In genomic region chr8:26502772-26503171, GRCm38 (mm10) we compare ENCODE assay signal across 20 mouse cellular contexts.
DNase-seq lines count a peak whose midpoint lies in the region; ATAC-seq and TF ChIP-seq lines count a peak whose summit lies in the region.
"Had no signal": no experiment of that assay in that cellular context is flagged by ENCODE, and none has a peak within 500 bp of the region (broad histone marks: within the 10 kb centered on the region; RNA-seq: fewer than 3 reads in every experiment).

No protein-coding gene starts in this region.

- no peak overlapping the region for H3K9ac ChIP-seq in forebrain, embryonic 16.5 days (replicated peaks; ENCODE audit: low read depth, low read length)
- no peak overlapping the region for H3K9ac ChIP-seq in hindbrain, postnatal 0 days (replicated peaks; ENCODE audit: low read length)
- H3K9ac ChIP-seq in hindbrain, embryonic 13.5 days, result no peak overlapping the region
- no peak overlapping the region for H3K9ac ChIP-seq in midbrain, postnatal 0 days (replicated peaks; ENCODE audit: low read length, poor library complexity, severe bottlenecking)
- no peak overlapping the region for H3K9ac ChIP-seq in midbrain, embryonic 11.5 days (ENCODE audit: low read length)
- H3K9ac ChIP-seq: forebrain, embryonic 12.5 days; kidney, embryonic 15.5 days; limb, embryonic 12.5 days; liver, embryonic 15.5 days; neural tube, embryonic 13.5 days; stomach, embryonic 15.5 days had no signal

- H3K4me2 ChIP-seq in forebrain, embryonic 16.5 days (ENCODE audit: low read length), result no peak overlapping the region
- no peak overlapping the region for H3K4me2 ChIP-seq in hindbrain, postnatal 0 days (ENCODE audit: low read depth, low read length)
- H3K4me2 ChIP-seq in hindbrain, embryonic 13.5 days, result no peak overlapping the region
- H3K4me2 ChIP-seq in midbrain, postnatal 0 days (ENCODE audit: low read depth, low read length, poor library complexity, severe bottlenecking), result no peak overlapping the region
- no peak overlapping the region for H3K4me2 ChIP-seq in midbrain, embryonic 11.5 days
- H3K4me2 ChIP-seq: forebrain, embryonic 12.5 days; kidney, embryonic 15.5 days; limb, embryonic 12.5 days; liver, embryonic 15.5 days; neural tube, embryonic 13.5 days; stomach, embryonic 15.5 days had no signal

- no peak overlapping the region for H3K4me3 ChIP-seq in forebrain, embryonic 10.5 days
- H3K4me3 ChIP-seq in forebrain, embryonic 16.5 days (replicated peaks; ENCODE audit: low read length), result no peak overlapping the region
- no peak overlapping the region for H3K4me3 ChIP-seq in hindbrain, postnatal 0 days (ENCODE audit: low read length)
- H3K4me3 ChIP-seq in hindbrain, embryonic 13.5 days, result no peak overlapping the region
- no peak overlapping the region for H3K4me3 ChIP-seq in midbrain, postnatal 0 days (ENCODE audit: low read depth, low read length)
- H3K4me3 ChIP-seq in midbrain, embryonic 11.5 days (ENCODE audit: low read depth, low read length), result no peak overlapping the region
- H3K4me3 ChIP-seq: forebrain, embryonic 12.5 days; kidney, embryonic 15.5 days; left cerebral cortex, adult 2 months; limb, embryonic 12.5 days; liver, embryonic 15.5 days; midbrain, embryonic 10.5 days; neural tube, embryonic 13.5 days; stomach, embryonic 15.5 days had no signal

- no peaks in the 10 kb centered on the region for H3K36me3 ChIP-seq in forebrain, embryonic 10.5 days (replicated peaks)
- H3K36me3 ChIP-seq in forebrain, embryonic 16.5 days (ENCODE audit: control insufficient read depth, insufficient read depth), result no peaks in the 10 kb centered on the region
- H3K36me3 ChIP-seq in hindbrain, postnatal 0 days (ENCODE audit: insufficient read depth, low read length), result no peaks in the 10 kb centered on the region
- H3K36me3 ChIP-seq in hindbrain, embryonic 13.5 days, result no peaks in the 10 kb centered on the region
- H3K36me3 ChIP-seq in midbrain, postnatal 0 days (ENCODE audit: insufficient read depth, low read length), result no peaks in the 10 kb centered on the region
- H3K36me3 ChIP-seq in midbrain, embryonic 11.5 days (ENCODE audit: control insufficient read depth, insufficient read depth, low read length), result no peaks in the 10 kb centered on the region
- H3K36me3 ChIP-seq: forebrain, embryonic 12.5 days; G1E; kidney, embryonic 15.5 days; limb, embryonic 12.5 days; liver, embryonic 15.5 days; midbrain, embryonic 10.5 days; neural tube, embryonic 13.5 days; stomach, embryonic 15.5 days had no signal

- no peaks in the 10 kb centered on the region for H3K9me3 ChIP-seq in forebrain, embryonic 10.5 days
- no peaks in the 10 kb centered on the region for H3K9me3 ChIP-seq in forebrain, embryonic 16.5 days (ENCODE audit: control insufficient read depth, low read length)
- H3K9me3 ChIP-seq in hindbrain, postnatal 0 days (ENCODE audit: low read length), result no peaks in the 10 kb centered on the region
- no peaks in the 10 kb centered on the region for H3K9me3 ChIP-seq in hindbrain, embryonic 13.5 days
- no peaks in the 10 kb centered on the region for H3K9me3 ChIP-seq in midbrain, postnatal 0 days (ENCODE audit: low read length)
- H3K9me3 ChIP-seq in midbrain, embryonic 11.5 days (ENCODE audit: control insufficient read depth, low read length), result no peaks in the 10 kb centered on the region
- H3K9me3 ChIP-seq: forebrain, embryonic 12.5 days; G1E; kidney, embryonic 15.5 days; limb, embryonic 12.5 days; liver, embryonic 15.5 days; midbrain, embryonic 10.5 days; neural tube, embryonic 13.5 days; stomach, embryonic 15.5 days had no signal

- no peaks in the 10 kb centered on the region for H3K27me3 ChIP-seq in forebrain, embryonic 10.5 days (ENCODE audit: poor library complexity, severe bottlenecking)
- H3K27me3 ChIP-seq in forebrain, embryonic 16.5 days (replicated peaks; ENCODE audit: control insufficient read depth, insufficient read depth, low read length), result no peaks in the 10 kb centered on the region
- no peaks in the 10 kb centered on the region for H3K27me3 ChIP-seq in hindbrain, postnatal 0 days (ENCODE audit: insufficient read depth, low read length)
- H3K27me3 ChIP-seq in hindbrain, embryonic 13.5 days, result 0 out of 2 replicates have a peak, but pooled peaks cover 2% of the 10 kb centered on the region
- no peaks in the 10 kb centered on the region for H3K27me3 ChIP-seq in midbrain, postnatal 0 days (ENCODE audit: insufficient read depth, low read length)
- no peaks in the 10 kb centered on the region for H3K27me3 ChIP-seq in midbrain, embryonic 11.5 days (ENCODE audit: control insufficient read depth, insufficient read depth, low read length)
- H3K27me3 ChIP-seq: forebrain, embryonic 12.5 days; liver, embryonic 15.5 days had no signal

- H3K27ac ChIP-seq in forebrain, embryonic 10.5 days, result no peak overlapping the region
- no peak overlapping the region for H3K27ac ChIP-seq in forebrain, embryonic 16.5 days (ENCODE audit: low read length)
- no peak overlapping the region for H3K27ac ChIP-seq in hindbrain, postnatal 0 days
- H3K27ac ChIP-seq in hindbrain, embryonic 13.5 days, result no peak overlapping the region
- no peak overlapping the region for H3K27ac ChIP-seq in midbrain, postnatal 0 days (ENCODE audit: low read depth, low read length)
- H3K27ac ChIP-seq in midbrain, embryonic 11.5 days (ENCODE audit: low read depth, low read length), result no peak overlapping the region
- H3K27ac ChIP-seq: forebrain, embryonic 12.5 days; kidney, embryonic 15.5 days; left cerebral cortex, adult 2 months; limb, embryonic 12.5 days; liver, embryonic 15.5 days; midbrain, embryonic 10.5 days; neural tube, embryonic 13.5 days; stomach, embryonic 15.5 days had no signal

- peak; percentile 29 for TF ChIP-seq CTCF in hindbrain, postnatal 0 days (IDR thresholded peaks at IDR 0.05; ENCODE audit: low read depth)
- TF ChIP-seq CTCF in midbrain, postnatal 0 days (IDR thresholded peaks at IDR 0.05), result peak; percentile 13; the same call in 1 of the 2 replicates

- ATAC-seq in forebrain, embryonic 16.5 days, result no peak
- ATAC-seq in hindbrain, postnatal 0 days, result no peak
- ATAC-seq in hindbrain, embryonic 13.5 days (ENCODE audit: low FRiP score), result no peak
- ATAC-seq in midbrain, postnatal 0 days (ENCODE audit: low FRiP score), result no peak
- no peak for ATAC-seq in midbrain, embryonic 11.5 days (ENCODE audit: low FRiP score)

- peaks cover 24% of the 10 kb centered on the region for H3K4me1 ChIP-seq in forebrain, embryonic 10.5 days
- H3K4me1 ChIP-seq in forebrain, embryonic 16.5 days (replicated peaks; ENCODE audit: control insufficient read depth, insufficient read depth, low read length), result no peaks in the 10 kb centered on the region; the same call in none of the 2 replicates
- H3K4me1 ChIP-seq in hindbrain, postnatal 0 days (ENCODE audit: insufficient read depth, low read length), result no peaks in the 10 kb centered on the region
- peaks cover 26% of the 10 kb centered on the region for H3K4me1 ChIP-seq in hindbrain, embryonic 13.5 days (replicated peaks)
- no peaks in the 10 kb centered on the region for H3K4me1 ChIP-seq in midbrain, postnatal 0 days (ENCODE audit: insufficient read depth, low read length)
- H3K4me1 ChIP-seq in midbrain, embryonic 11.5 days (ENCODE audit: control insufficient read depth, insufficient read depth, low read length), result 0 out of 2 replicates have a peak, but pooled peaks cover 2% of the 10 kb centered on the region
- H3K4me1 ChIP-seq: liver, embryonic 15.5 days had no signal

- 65% methylated on average over 4 of the region's 4 CpGs for WGBS in forebrain, embryonic 10.5 days
- WGBS in forebrain, embryonic 16.5 days, result 64% methylated on average over 4 of the region's 4 CpGs
- WGBS in hindbrain, postnatal 0 days, result 43% methylated on average over 4 of the region's 4 CpGs
- 49% methylated on average over 4 of the region's 4 CpGs for WGBS in hindbrain, embryonic 13.5 days
- WGBS in midbrain, postnatal 0 days, result 58% methylated on average over 4 of the region's 4 CpGs
- WGBS in midbrain, embryonic 11.5 days, result 72% methylated on average over 4 of the region's 4 CpGs

- peak; percentile 14 for DNase-seq in forebrain, embryonic 10.5 days (ENCODE audit: extremely low spot score, low spot score)
- DNase-seq in hindbrain, postnatal 0 days (ENCODE audit: low spot score), result no peak
- DNase-seq in midbrain, postnatal 0 days (ENCODE audit: low spot score), result no peak
- DNase-seq in midbrain, embryonic 11.5 days (ENCODE audit: low spot score, missing footprints), result no peak
- no peak for DNase-seq in right cerebral cortex, adult 2 months (ENCODE audit: low spot score in 2 of 2)
- DNase-seq: gastrocnemius, postnatal 25 days; heart, postnatal 36 days; lung, postnatal 36 days; right cerebral cortex, postnatal 14 days had no signal
